Mouse (Mus musculus): ENCODE measurements around the gene Defb46.

Defb46 gene

GRCm38 (mm10) chr8:19239616-19240015 lies at the start of gene Defb46:
Gene Defb46, plus strand, starts transcription at chr8:19239916.
- DNase-seq (ENCODE audit: low read depth, low spot score) = no peak

GRCm38 (mm10) chr8:19225161-19225560 lies 14.6 kb upstream of the Defb46 start, which contains the start of gene Defb6:
Gene Defb6, plus strand, starts transcription at chr8:19225478.
- no peak for DNase-seq (ENCODE audit: low read depth, low spot score)

- DNase-seq (ENCODE audit: low read depth, low spot score) = no peak
These were observed 1.6 kb upstream of the Defb46 start for GRCm38 (mm10) chr8:19238101-19238500.

- DNase-seq (ENCODE audit: low read depth, low spot score) = no peak
These were observed 7.6 kb downstream of the Defb46 start, which contains the start of gene Defb5 for GRCm38 (mm10) chr8:19247280-19247679. Gene Defb5, plus strand, starts transcription at chr8:19247580.

- no peak for DNase-seq (ENCODE audit: low read depth, low spot score)
These were observed 18.4 kb downstream of the Defb46 start for GRCm38 (mm10) chr8:19258136-19258535.

GRCm38 (mm10) chr8:19259667-19260066 lies 20.0 kb downstream of the Defb46 start:
- no peak for DNase-seq (ENCODE audit: low read depth, low spot score)

Measured in CD4-positive helper T cell, adult 2 months (primary cell).